Mouse (Mus musculus) MEL-GATA-1-ER (cell line): Measurements from ENCODE around the gene Col9a3.

Experiments
- DNase-seq: peaks from one replicate; pipeline ENCODE4 v3.0.0-alpha.2; 2012; ENCODE audit warnings: low read depth; ENCODE audit errors: extremely low read depth

Col9a3 gene

DNA sequence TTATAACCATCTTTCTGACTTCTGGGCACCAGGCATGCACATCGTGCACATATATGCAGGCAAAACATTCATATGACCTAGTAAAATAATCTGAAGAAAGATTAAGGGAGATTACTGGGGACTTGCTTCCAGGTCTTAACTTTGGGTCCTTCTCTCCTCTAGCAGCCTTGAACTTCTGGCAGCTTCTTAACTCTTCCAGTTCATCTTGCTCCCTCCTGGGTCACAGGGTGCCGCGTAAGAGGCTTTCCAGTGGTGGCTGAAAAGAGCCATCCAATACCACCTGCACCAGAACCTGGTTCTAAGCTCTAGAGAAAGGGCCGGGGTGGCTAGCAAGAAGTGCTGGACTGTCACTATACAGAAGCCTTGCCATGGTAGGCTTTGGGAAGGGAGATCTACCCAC, at the start of gene Col9a3:
Gene Col9a3, plus strand, starts transcription at position 301 of the 400 bp plus-strand sequence.
- DNase-seq = no peak

- no peak for DNase-seq
Measured at GRCm38 (mm10) chr2:180552340-180552739, 45.2 kb upstream of the Col9a3 start.

DNA sequence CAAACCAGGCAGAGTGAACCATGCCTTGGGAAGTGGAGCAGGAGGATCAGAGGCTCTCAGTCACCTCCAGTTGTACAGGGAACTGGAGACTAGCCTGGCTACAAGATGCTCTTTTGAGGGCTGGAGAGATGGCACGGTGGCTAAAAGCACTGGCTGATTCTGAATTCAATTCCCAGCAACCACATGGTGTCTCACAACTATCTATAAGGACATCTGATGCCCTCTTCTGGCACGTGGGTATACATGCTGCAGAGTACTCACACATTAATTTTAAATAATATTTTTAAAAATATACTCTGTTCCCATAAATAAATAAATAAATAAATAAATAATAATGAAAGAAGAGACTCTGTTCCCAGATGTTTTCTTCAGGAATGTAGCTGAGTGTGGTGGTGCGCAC, 42.4 kb upstream of the Col9a3 start:
- no peak for DNase-seq

DNA sequence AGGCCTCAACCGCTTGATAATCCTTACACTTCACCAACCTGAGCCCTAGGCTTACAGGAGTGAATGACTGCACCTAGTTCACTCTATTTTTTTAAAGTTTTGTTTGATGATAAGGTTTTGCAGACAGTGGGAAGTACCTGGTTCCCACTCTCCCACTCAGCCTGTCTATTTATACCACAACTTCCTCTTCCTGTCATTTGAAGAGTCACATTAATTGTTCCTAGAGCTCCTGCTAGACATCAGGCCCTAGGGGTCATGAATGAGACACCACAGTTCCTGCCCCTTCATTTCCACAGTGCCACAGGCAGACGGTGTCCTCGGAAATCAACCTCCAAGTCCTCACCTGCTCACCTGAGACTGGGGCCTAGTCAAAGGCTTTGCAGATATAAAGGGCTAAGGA, 41.1 kb upstream of the Col9a3 start:
- peak; percentile 24 for DNase-seq

DNA sequence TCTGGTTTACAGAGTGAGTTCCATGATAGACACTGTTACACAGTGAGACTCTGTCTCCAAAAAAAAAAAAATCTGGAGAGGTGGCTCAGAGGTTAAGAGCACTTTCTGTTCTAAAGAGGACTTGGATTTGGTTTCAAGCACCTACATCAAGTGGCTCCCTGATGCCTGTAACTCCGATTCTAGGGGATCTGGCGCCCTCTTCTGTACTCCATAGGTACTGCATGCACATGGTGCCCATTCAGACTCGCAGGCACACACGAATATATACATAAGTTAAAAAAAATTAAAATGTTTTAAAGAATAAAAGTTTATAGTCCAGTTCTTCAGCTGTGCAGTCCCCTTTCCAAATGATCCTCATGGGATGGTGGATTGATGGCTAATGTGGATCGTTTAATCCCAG, 37.3 kb upstream of the Col9a3 start:
- peak; percentile 16 for DNase-seq

- no peak for DNase-seq
Measured at GRCm38 (mm10) chr2:180562146-180562545, 35.4 kb upstream of the Col9a3 start.

GRCm38 (mm10) chr2:180563296-180563695, 34.3 kb upstream of the Col9a3 start:
- DNase-seq = no peak

DNA sequence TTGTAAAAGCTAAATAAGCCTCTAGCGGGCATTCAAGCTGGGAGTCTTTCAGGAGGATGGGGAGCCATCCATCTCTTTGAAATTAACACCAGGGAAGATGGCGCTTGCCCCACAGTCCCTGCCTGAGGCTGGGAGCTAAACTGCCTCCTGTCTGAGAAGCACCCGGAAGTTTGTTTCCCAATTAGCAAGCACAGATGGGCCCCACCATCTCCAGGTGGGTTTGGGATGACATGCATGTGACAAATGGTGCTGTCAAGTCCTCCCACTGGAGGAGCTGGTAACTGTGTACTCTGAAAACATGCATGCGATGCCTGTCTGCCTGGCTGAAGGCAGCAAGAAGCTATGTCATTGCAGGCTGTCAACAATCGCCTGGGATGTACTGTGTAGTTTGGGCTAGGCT, 33.7 kb upstream of the Col9a3 start:
- DNase-seq = no peak

DNA sequence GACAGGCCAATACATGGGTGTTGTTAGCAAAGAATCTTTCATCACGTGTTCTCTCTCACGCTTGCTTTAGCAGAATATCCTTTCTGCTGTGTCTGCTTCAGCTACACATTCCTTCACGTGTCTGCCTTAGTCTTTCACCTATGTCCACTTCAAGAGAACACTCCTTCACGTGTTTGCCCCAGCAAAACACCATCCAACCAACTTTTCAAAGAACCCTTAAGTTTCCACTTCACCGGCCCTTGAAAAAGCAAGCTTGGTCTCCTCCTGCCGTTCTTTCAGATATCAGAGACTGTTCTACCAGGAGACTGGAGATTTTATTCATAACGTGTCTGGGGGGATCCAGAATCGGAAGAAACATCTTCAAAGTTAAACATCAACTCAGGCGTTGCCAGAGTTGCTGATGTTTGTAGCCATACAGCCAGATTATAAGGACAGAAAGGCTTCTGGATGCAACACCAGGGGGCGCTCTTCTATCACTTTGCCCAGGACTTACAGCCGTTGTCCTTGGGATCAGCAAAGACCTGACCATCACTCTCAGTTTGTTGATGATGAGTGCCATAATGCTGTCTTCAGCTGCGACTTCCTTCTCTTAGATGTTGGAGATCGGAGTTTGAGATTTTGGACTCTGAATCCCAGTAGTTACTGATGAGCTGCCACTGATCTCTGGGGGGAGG, 31.2 kb upstream of the Col9a3 start:
- DNase-seq = peak; percentile 35

DNA sequence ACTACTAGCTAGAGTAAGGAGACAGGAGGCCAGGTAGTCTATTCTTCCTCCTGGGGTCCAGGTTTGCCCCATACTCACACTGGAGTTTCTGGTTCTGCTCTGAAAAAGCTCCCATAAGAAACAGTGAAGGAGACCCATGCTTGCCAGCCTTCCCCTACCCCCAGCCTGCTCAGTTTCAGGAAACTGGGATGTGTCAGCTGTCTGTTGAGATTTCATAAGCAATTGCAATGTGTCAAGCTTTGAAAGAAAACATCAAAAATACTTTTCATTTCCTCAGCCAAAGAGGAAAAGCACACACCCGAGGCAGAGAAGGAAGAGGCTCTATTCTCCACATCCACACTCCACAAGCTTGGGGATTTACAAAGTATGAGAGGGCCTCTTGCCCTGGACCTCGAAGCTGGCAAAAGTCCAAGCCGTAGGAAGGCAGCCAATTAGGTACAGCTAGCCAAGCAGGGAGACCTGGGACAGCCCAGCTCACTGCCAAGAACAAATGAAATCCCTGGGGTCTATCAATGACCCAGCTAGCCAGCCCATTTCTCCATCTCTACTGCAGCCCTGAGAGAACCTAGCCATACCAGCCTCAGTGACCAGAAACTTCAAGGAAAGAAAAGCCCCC, 28.5 kb upstream of the Col9a3 start:
- DNase-seq = no peak

- DNase-seq = no peak
Measured at GRCm38 (mm10) chr2:180576482-180576881, 21.1 kb upstream of the Col9a3 start.

GRCm38 (mm10) chr2:180578686-180579085, 18.9 kb upstream of the Col9a3 start:
- DNase-seq = peak; percentile 28

DNA sequence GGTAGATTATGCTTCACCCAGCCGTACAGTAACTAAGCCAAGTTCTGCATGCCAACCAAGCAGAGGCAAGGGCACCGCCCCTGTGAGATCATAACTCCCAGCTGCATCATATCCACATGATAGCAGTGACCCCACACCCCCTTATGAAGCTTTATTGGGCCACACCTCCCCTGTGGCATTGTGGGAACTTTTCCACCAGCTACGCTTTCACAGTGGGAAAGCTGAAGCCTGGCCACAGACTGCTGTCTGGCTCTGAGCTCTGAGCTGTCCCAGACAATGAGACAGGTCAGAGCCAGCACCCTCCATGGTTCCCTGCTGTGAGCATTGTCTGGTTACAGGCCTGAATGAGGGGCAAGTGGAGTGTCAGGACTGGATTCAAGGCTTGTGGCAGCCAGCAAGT, 16.6 kb upstream of the Col9a3 start, which contains the start of gene Mrgbp:
Gene Mrgbp, plus strand, starts transcription at position 303 of the 400 bp plus-strand sequence.
- DNase-seq = no peak

- DNase-seq = peak; percentile 80
Measured at GRCm38 (mm10) chr2:180582481-180583153, 15.0 kb upstream of the Col9a3 start.

DNA sequence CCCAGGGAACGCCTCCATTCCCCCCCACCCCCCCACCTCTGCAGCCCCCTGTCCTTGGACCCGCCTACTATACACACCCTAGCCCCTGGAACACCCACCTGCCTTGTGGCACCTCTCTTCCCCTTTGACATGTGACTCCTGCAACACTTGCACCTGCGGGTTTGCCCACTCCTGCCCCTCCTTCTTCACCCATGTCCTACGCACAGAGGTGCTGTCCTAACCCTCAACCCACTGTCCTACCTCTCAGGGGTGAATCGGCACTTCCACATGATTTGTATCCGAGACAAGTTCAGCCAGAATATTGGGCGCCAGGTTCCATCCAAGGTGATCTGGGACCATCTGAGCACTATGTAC, 14.5 kb upstream of the Col9a3 start:
- DNase-seq = no peak

DNA sequence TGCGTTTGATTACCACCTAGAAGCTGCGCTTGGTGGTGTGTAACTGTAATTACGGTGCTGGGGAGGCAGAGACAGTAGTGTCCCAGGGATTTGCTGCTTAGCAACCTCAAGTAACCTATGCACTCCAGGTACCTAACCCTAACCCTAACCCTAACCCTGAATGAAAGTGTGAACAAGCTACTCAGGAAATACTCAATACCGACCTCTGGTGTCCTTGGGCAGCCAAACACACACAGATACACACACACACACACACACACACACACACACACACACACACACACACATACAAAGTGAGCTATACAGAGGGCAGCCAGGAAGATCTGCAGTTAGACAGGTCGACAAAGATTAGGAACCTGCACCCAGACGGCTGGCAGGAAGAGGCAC, 8.9 kb upstream of the Col9a3 start:
- DNase-seq = peak; percentile 21

- peak; percentile 44 for DNase-seq
Measured at GRCm38 (mm10) chr2:180589123-180589831, 8.3 kb upstream of the Col9a3 start, which contains the start of gene Ogfr. Gene Ogfr, plus strand, starts transcription at chr2:180589245.

- no peak for DNase-seq
Measured at GRCm38 (mm10) chr2:180598157-180598705, 641 bp downstream of the Col9a3 start.

- DNase-seq = no peak
Measured at GRCm38 (mm10) chr2:180600569-180601021, 3.0 kb downstream of the Col9a3 start.

DNA sequence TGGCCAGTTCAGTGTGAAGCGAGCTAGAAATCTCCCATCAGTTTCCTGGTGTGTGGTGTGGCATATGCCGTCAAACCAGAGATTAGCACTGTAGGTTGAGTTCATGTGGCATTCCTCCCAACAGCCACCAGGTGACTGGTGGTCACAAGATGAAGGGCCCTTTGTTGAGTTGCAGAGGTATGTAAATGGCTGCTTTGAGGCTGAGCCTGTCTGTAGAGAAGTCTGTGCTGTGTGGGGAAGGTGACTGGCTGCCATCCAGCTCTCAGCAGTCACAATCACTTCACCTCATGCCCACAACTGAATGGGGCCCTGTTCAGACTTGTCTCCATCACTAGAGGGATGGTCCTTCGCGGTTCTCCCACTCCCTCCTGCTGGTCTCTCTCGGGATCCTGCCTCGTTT, 7.2 kb downstream of the Col9a3 start:
- no peak for DNase-seq

DNA sequence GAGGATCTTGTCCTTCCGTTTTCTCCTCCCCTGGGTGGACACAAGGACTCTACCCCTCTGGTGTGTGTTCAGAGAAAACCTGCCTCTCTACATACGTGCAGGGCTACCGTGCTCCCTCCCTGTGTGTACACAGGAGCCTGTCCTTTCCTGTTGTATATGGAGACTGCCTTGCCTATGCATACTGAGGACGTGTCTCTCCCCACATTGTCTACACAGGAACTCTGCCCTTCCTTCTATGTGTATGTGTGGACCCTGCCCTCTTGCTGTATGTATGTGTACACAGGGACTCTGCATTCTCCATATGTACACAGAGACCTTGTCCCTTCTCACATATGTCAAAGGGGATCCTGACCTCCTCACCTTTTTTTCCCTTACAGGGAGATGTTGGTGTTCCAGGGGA, 12.7 kb downstream of the Col9a3 start:
- DNase-seq = no peak

GRCm38 (mm10) chr2:180611882-180612281, 14.3 kb downstream of the Col9a3 start:
- no peak for DNase-seq
